Mouse (Mus musculus): ENCODE measurements around the gene Gpr45.

- TF ChIP-seq TAL1 (IDR thresholded peaks at IDR 0.05; ENCODE audit: low read length) (no peak), GATA1 (IDR thresholded peaks at IDR 0.05; ENCODE audit: low read length) (no peak)
Observed at GRCm38 (mm10) chr1:42948486-42948885, 4.2 kb upstream of the Gpr45 start.

All from erythroblast, embryonic 14.5 days (primary cell).